Comparison of ENCODE assay signal across 8 mouse cellular contexts in genomic region chr6:112946021-112946811, GRCm38 (mm10). TPM values are rescaled to one million over a fixed set of nuclear protein-coding genes. Genes with fewer than 3 reads are reported as not detected.
DNase-seq lines count a peak whose midpoint lies in the region; ATAC-seq lines count a peak whose summit lies in the region.

No protein-coding gene starts in this region.

- H3K9me3 ChIP-seq in erythroblast, embryonic 14.5 days (ENCODE audit: control insufficient read depth, low read length): no peaks in the 10 kb centered on the region
- no peaks in the 10 kb centered on the region for H3K9me3 ChIP-seq in heart, embryonic 10.5 days
- H3K9me3 ChIP-seq in limb, embryonic 12.5 days: no peaks in the 10 kb centered on the region

- H3K4me3 ChIP-seq in erythroblast, embryonic 14.5 days (replicated peaks): peak overlapping the region; percentile 60
- H3K4me3 ChIP-seq in heart, embryonic 10.5 days: peak overlapping the region; percentile 64
- H3K4me3 ChIP-seq in limb, embryonic 12.5 days (replicated peaks): peak overlapping the region; percentile 63

- H3K9ac ChIP-seq in limb, embryonic 12.5 days (replicated peaks): peak overlapping the region; percentile 75

- DNase-seq in urinary bladder, adult 18-20 months (ENCODE audit: low spot score in 2 of 2): peak; percentile 10 to 13
- DNase-seq in urinary bladder, postnatal 4 days (ENCODE audit: low spot score in 2 of 2): no peak
- no peak for DNase-seq in heart, embryonic 10.5 days (ENCODE audit: low spot score)
- DNase-seq in skeletal muscle tissue, adult 2 months (ENCODE audit: low read depth, low spot score): peak; percentile 19
- no peak for DNase-seq in yolk sac, embryonic 10.5 days (ENCODE audit: low spot score)

- H3K4me2 ChIP-seq in limb, embryonic 12.5 days: peak overlapping the region; percentile 90

- peaks cover 9% of the 10 kb centered on the region for H3K4me1 ChIP-seq in erythroblast, embryonic 14.5 days (ENCODE audit: control insufficient read depth)
- peaks cover 28% of the 10 kb centered on the region for H3K4me1 ChIP-seq in heart, embryonic 10.5 days
- peaks cover 34% of the 10 kb centered on the region for H3K4me1 ChIP-seq in limb, embryonic 12.5 days (replicated peaks)

- WGBS in heart, embryonic 10.5 days: 14% methylated on average over 12 of the region's 12 CpGs
- WGBS in limb, embryonic 12.5 days: 14% methylated on average over 12 of the region's 12 CpGs

- H3K36me3 ChIP-seq in erythroblast, embryonic 14.5 days (ENCODE audit: control insufficient read depth): no peaks in the 10 kb centered on the region
- H3K36me3 ChIP-seq in heart, embryonic 10.5 days: no peaks in the 10 kb centered on the region
- H3K36me3 ChIP-seq in limb, embryonic 12.5 days: peaks cover 5% of the 10 kb centered on the region; the same call in 1 of the 2 replicates

- H3K27ac ChIP-seq in heart, embryonic 10.5 days: no peak overlapping the region
- peak overlapping the region; percentile 62; the same call in 1 of the 2 replicates for H3K27ac ChIP-seq in limb, embryonic 12.5 days

- H3K27me3 ChIP-seq in erythroblast, embryonic 14.5 days (ENCODE audit: control insufficient read depth): peaks cover 12% of the 10 kb centered on the region
- peaks cover 24% of the 10 kb centered on the region for H3K27me3 ChIP-seq in heart, embryonic 10.5 days (ENCODE audit: insufficient read depth, poor library complexity, severe bottlenecking)
- no peaks in the 10 kb centered on the region for H3K27me3 ChIP-seq in limb, embryonic 12.5 days

- ATAC-seq in erythroblast, adult 5-6 weeks (replicated peaks; ENCODE audit: low FRiP score, poor library complexity, severe bottlenecking): no peak
- peak; percentile 0; the same call in 1 of the 2 replicates for ATAC-seq in limb, embryonic 12.5 days (ENCODE audit: insufficient number of reproducible peaks, insufficient read depth, low FRiP score, low TSS enrichment, low read depth)

RNA-seq across cellular contexts. Expression of gene Srgap3, which starts 0.8 kb away (rescaled TPM):
- 0.01 and 0.02 TPM in 2 replicates for polyA plus RNA-seq in erythroblast, embryonic 14.5 days (2012)
- total RNA-seq in erythroblast, adult 5-6 weeks (2015; ENCODE audit: low replicate concordance): 0.63 TPM in 1 of 2 replicates, not detected in the other
- 0.09 and 0.14 TPM in 2 replicates for total RNA-seq in erythroblast, adult 5-6 weeks (2017; ENCODE audit: low replicate concordance)
- 0.74 and 1.4 TPM in 2 replicates for polyA plus RNA-seq in heart, embryonic 10.5 days (2016; fragmentation: Nextera tagmentation; extraction: Ambion mirVana)
- polyA plus RNA-seq in limb, embryonic 12.5 days (2016; fragmentation: Nextera tagmentation; extraction: Ambion mirVana): 5.3 and 5.7 TPM in 2 replicates

Comparison
In these comparisons a context has a peak if more than half of its experiments do, and no peak if none do; other contexts are left out.
1. DNase-seq: peak in urinary bladder, adult 18-20 months (2 of 2) and skeletal muscle tissue, adult 2 months (single experiment); none in urinary bladder, postnatal 4 days (0 of 2), heart, embryonic 10.5 days (single experiment) and yolk sac, embryonic 10.5 days (single experiment).
2. Peak in every context shown above with its lines, with median percentiles within 50 percentile points of each other: H3K4me3 ChIP-seq.